8 mouse cellular contexts compared by ENCODE assay signal in the genomic region with DNA sequence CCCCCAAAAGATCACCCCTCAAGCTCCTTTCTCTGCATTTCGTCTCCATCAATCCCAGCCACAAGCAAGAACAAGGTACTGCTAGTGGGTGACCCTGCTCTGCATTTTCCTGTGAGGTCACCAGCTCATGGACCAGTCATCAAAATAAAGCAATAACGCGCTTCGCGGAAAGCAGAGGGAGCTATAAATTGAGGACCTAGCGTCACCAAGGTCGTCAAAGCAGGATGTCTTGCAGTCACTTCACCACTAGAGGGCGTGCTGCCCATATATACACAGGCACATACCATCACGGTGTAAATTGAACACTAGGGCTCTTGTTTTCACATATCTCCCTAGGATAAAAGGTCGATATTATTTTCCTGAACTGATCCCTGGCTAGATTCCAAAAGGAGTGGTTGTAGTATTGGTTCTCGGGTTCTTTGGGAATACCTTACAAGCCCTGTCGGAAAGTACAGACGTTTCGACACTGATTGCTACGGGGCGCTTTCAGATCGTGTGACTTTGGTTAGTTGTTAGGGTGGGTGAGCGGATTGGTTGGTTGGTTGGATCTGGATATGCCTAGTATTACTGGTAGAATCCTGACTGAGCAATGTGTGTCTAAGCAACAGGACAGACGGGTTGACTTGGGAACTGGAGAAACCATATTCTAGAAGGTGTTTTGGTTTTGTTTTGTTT.
DNase-seq lines count a peak whose midpoint lies in the region; ATAC-seq and TF ChIP-seq lines count a peak whose summit lies in the region.

No protein-coding gene starts in this region.

- peak; percentile 71 for DNase-seq in adrenal gland, postnatal 25 days
- peak; percentile 77 for DNase-seq in embryonic facial prominence, embryonic 11.5 days (ENCODE audit: low spot score)
- DNase-seq in midbrain, postnatal 0 days (ENCODE audit: low spot score): peak; percentile 80
- peak; percentile 83 for DNase-seq in splenic B cell, adult 2 months (ENCODE audit: low read depth, low spot score)

- TF ChIP-seq CTCF in C2C12 (IDR thresholded peaks at IDR 0.05; ENCODE audit: control insufficient read depth, insufficient read depth, insufficient read length): peak; percentile 46
- peak; percentile 86 for TF ChIP-seq CTCF in midbrain, postnatal 0 days (IDR thresholded peaks at IDR 0.05)

- H3K9ac ChIP-seq in embryonic facial prominence, embryonic 11.5 days (replicated peaks; ENCODE audit: low read length): no peak overlapping the region
- H3K9ac ChIP-seq in heart, embryonic 11.5 days (ENCODE audit: low read depth, low read length): 0 out of 2 replicates have a peak overlapping the region, but pooled peaks have one; percentile 10
- H3K9ac ChIP-seq in kidney, embryonic 14.5 days (ENCODE audit: low read depth, low read length): no peak overlapping the region
- H3K9ac ChIP-seq in limb, embryonic 15.5 days: no peak overlapping the region
- H3K9ac ChIP-seq in midbrain, postnatal 0 days (replicated peaks; ENCODE audit: low read length, poor library complexity, severe bottlenecking): no peak overlapping the region

- H3K79me3 ChIP-seq in C2C12 (ENCODE audit: low read depth): no peaks in the 10 kb centered on the region

- H3K36me3 ChIP-seq in C2C12 (ENCODE audit: control insufficient read depth, insufficient read depth): no peaks in the 10 kb centered on the region
- H3K36me3 ChIP-seq in embryonic facial prominence, embryonic 11.5 days (replicated peaks; ENCODE audit: control insufficient read depth, insufficient read depth, low read depth, low read length): no peaks in the 10 kb centered on the region
- no peaks in the 10 kb centered on the region for H3K36me3 ChIP-seq in heart, embryonic 11.5 days (ENCODE audit: control insufficient read depth, insufficient read depth, low read length)
- H3K36me3 ChIP-seq in kidney, embryonic 14.5 days (ENCODE audit: control insufficient read depth, insufficient read depth, low read length): no peaks in the 10 kb centered on the region; the same call in 1 of the 2 replicates
- H3K36me3 ChIP-seq in limb, embryonic 15.5 days: peaks cover 3% of the 10 kb centered on the region; the same call in 1 of the 2 replicates
- H3K36me3 ChIP-seq in midbrain, postnatal 0 days (ENCODE audit: insufficient read depth, low read length): no peaks in the 10 kb centered on the region
- H3K36me3 ChIP-seq in splenic B cell, adult 2 months (ENCODE audit: control insufficient read depth, insufficient read depth, low read length, poor library complexity, severe bottlenecking): peaks cover 4% of the 10 kb centered on the region; the same call in 1 of the 2 replicates

- H3K9me3 ChIP-seq in embryonic facial prominence, embryonic 11.5 days (replicated peaks; ENCODE audit: control insufficient read depth, low read length): no peaks in the 10 kb centered on the region
- H3K9me3 ChIP-seq in heart, embryonic 11.5 days (replicated peaks; ENCODE audit: control insufficient read depth, low read length): no peaks in the 10 kb centered on the region
- H3K9me3 ChIP-seq in kidney, embryonic 14.5 days (ENCODE audit: control insufficient read depth, low read length): no peaks in the 10 kb centered on the region
- no peaks in the 10 kb centered on the region for H3K9me3 ChIP-seq in limb, embryonic 15.5 days
- no peaks in the 10 kb centered on the region for H3K9me3 ChIP-seq in midbrain, postnatal 0 days (ENCODE audit: low read length)

- 51% methylated on average over 19 of the region's 19 CpGs for WGBS in embryonic facial prominence, embryonic 11.5 days
- WGBS in heart, embryonic 11.5 days (ENCODE audit: insufficient replicate concordance): 43% methylated on average over 19 of the region's 19 CpGs
- WGBS in kidney, embryonic 14.5 days: 43% methylated on average over 19 of the region's 19 CpGs
- 37% methylated on average over 19 of the region's 19 CpGs for WGBS in limb, embryonic 15.5 days
- WGBS in midbrain, postnatal 0 days: 57% methylated on average over 19 of the region's 19 CpGs

- H3K27me3 ChIP-seq in C2C12 (ENCODE audit: control insufficient read depth, insufficient read depth, insufficient read length): no peaks in the 10 kb centered on the region
- no peaks in the 10 kb centered on the region for H3K27me3 ChIP-seq in embryonic facial prominence, embryonic 11.5 days (ENCODE audit: control insufficient read depth, insufficient read depth, low read length)
- no peaks in the 10 kb centered on the region for H3K27me3 ChIP-seq in heart, embryonic 11.5 days (ENCODE audit: control insufficient read depth, insufficient read depth, low read length)
- no peaks in the 10 kb centered on the region for H3K27me3 ChIP-seq in kidney, embryonic 14.5 days (ENCODE audit: control insufficient read depth, insufficient read depth, low read length)
- no peaks in the 10 kb centered on the region for H3K27me3 ChIP-seq in limb, embryonic 15.5 days
- no peaks in the 10 kb centered on the region for H3K27me3 ChIP-seq in midbrain, postnatal 0 days (ENCODE audit: insufficient read depth, low read length)
- no peaks in the 10 kb centered on the region for H3K27me3 ChIP-seq in splenic B cell, adult 2 months (ENCODE audit: control insufficient read depth, insufficient read depth, low read length, poor library complexity, severe bottlenecking)

- ATAC-seq in embryonic facial prominence, embryonic 11.5 days (replicated peaks; ENCODE audit: insufficient number of reproducible peaks, low FRiP score, low TSS enrichment, low read depth): 0 out of 2 replicates have a peak, but pooled peaks have one; percentile 34
- ATAC-seq in heart, embryonic 11.5 days (replicated peaks; ENCODE audit: insufficient number of reproducible peaks, low FRiP score, low TSS enrichment): 0 out of 2 replicates have a peak, but pooled peaks have one; percentile 26
- ATAC-seq in kidney, embryonic 14.5 days (ENCODE audit: low FRiP score, low TSS enrichment): peak; percentile 68
- ATAC-seq in limb, embryonic 15.5 days (ENCODE audit: insufficient number of reproducible peaks, low FRiP score, low TSS enrichment, low read depth): peak; percentile 25; the same call in 1 of the 2 replicates
- peak; percentile 70; the same call in 1 of the 2 replicates for ATAC-seq in midbrain, postnatal 0 days (ENCODE audit: low FRiP score)

- no peak overlapping the region for H3ac ChIP-seq in C2C12 (ENCODE audit: control insufficient read depth, insufficient read length, low read depth)

- H3K4me1 ChIP-seq in embryonic facial prominence, embryonic 11.5 days (ENCODE audit: control insufficient read depth, insufficient read depth, low read length): no peaks in the 10 kb centered on the region
- no peaks in the 10 kb centered on the region for H3K4me1 ChIP-seq in heart, embryonic 11.5 days (ENCODE audit: control insufficient read depth, insufficient read depth, low read length)
- 0 out of 2 replicates have a peak, but pooled peaks cover 6% of the 10 kb centered on the region for H3K4me1 ChIP-seq in kidney, embryonic 14.5 days (ENCODE audit: control insufficient read depth, insufficient read depth, low read length)
- peaks cover 2% of the 10 kb centered on the region; the same call in 1 of the 2 replicates for H3K4me1 ChIP-seq in limb, embryonic 15.5 days
- H3K4me1 ChIP-seq in midbrain, postnatal 0 days (ENCODE audit: insufficient read depth, low read length): no peaks in the 10 kb centered on the region

- no peaks in the 10 kb centered on the region for H3K79me2 ChIP-seq in C2C12 (ENCODE audit: control insufficient read depth, insufficient read depth)

- no peak overlapping the region for H3K4me2 ChIP-seq in embryonic facial prominence, embryonic 11.5 days (ENCODE audit: low read depth, low read length)
- peak overlapping the region; percentile 42 for H3K4me2 ChIP-seq in heart, embryonic 11.5 days
- no peak overlapping the region for H3K4me2 ChIP-seq in kidney, embryonic 14.5 days (replicated peaks; ENCODE audit: low read depth, low read length)
- H3K4me2 ChIP-seq in limb, embryonic 15.5 days: peak overlapping the region; percentile 27; the same call in 1 of the 2 replicates
- no peak overlapping the region for H3K4me2 ChIP-seq in midbrain, postnatal 0 days (ENCODE audit: low read depth, low read length, poor library complexity, severe bottlenecking)

- no peak overlapping the region for H3K4me3 ChIP-seq in C2C12 (ENCODE audit: insufficient read depth, poor library complexity, severe bottlenecking)
- H3K4me3 ChIP-seq in embryonic facial prominence, embryonic 11.5 days (ENCODE audit: low read depth, low read length): no peak overlapping the region
- no peak overlapping the region for H3K4me3 ChIP-seq in heart, embryonic 11.5 days (ENCODE audit: low read depth, low read length)
- H3K4me3 ChIP-seq in kidney, embryonic 14.5 days (ENCODE audit: low read length): no peak overlapping the region
- peak overlapping the region; percentile 13; the same call in 1 of the 2 replicates for H3K4me3 ChIP-seq in limb, embryonic 15.5 days
- H3K4me3 ChIP-seq in midbrain, postnatal 0 days (ENCODE audit: low read depth, low read length): no peak overlapping the region

- H3K27ac ChIP-seq in embryonic facial prominence, embryonic 11.5 days (replicated peaks; ENCODE audit: low read depth, low read length): no peak overlapping the region
- no peak overlapping the region for H3K27ac ChIP-seq in heart, embryonic 11.5 days (ENCODE audit: low read depth, low read length)
- H3K27ac ChIP-seq in kidney, embryonic 14.5 days (ENCODE audit: low read depth, low read length): no peak overlapping the region
- H3K27ac ChIP-seq in limb, embryonic 15.5 days: no peak overlapping the region
- H3K27ac ChIP-seq in midbrain, postnatal 0 days (ENCODE audit: low read depth, low read length): no peak overlapping the region

TF ChIP-seq in C2C12, 6 proteins besides CTCF, POLR2A, EP300 and RAD21:
- TF ChIP-seq FOSL1 (IDR thresholded peaks at IDR 0.05; ENCODE audit: insufficient read depth, low read length, poor library complexity, severe bottlenecking): no peak
- TF ChIP-seq CEBPB (IDR thresholded peaks at IDR 0.05; ENCODE audit: low read depth): no peak
- TF ChIP-seq MYOD1 (IDR thresholded peaks at IDR 0.05; ENCODE audit: control insufficient read depth, insufficient read length, low read depth): no peak
- no peak for TF ChIP-seq USF1 (IDR thresholded peaks at IDR 0.05; ENCODE audit: low read depth)
- no peak for TF ChIP-seq MAX (IDR thresholded peaks at IDR 0.05)
- no peak for TF ChIP-seq MYOG (IDR thresholded peaks at IDR 0.05; ENCODE audit: control insufficient read depth, extremely low read depth, insufficient read length)

Comparison
In these comparisons a context has a peak if more than half of its experiments do, and no peak if none do; other contexts are left out.
1. H3K4me2 ChIP-seq: peak in heart, embryonic 11.5 days (single experiment) and limb, embryonic 15.5 days (single experiment); none in embryonic facial prominence, embryonic 11.5 days (single experiment), kidney, embryonic 14.5 days (single experiment) and midbrain, postnatal 0 days (single experiment).
2. Peak in every context shown above with its lines, with median percentiles within 50 percentile points of each other: DNase-seq and ATAC-seq.